Mouse (Mus musculus): ENCODE results near the gene Bmyc.
"Not testable (repeated sequence)": the region's sequence is repeated elsewhere in the genome, so short reads cannot be mapped to it uniquely, and the experiment has no call there.

Gene Bmyc

GRCm38 (mm10) chr2:25733199-25733930, 26.8 kb downstream of the Bmyc start:
- no peak for DNase-seq

GRCm38 (mm10) chr2:25736709-25737108, 30.2 kb downstream of the Bmyc start, which contains the start of gene Obp2b:
TSS of gene Obp2b (plus strand) at chr2:25737009.
- not testable (repeated sequence) for DNase-seq

- DNase-seq = no peak
These were observed 35.1 kb downstream of the Bmyc start for GRCm38 (mm10) chr2:25741671-25742070.

GRCm38 (mm10) chr2:25754201-25754600, 47.7 kb downstream of the Bmyc start:
- no peak for DNase-seq

Data from thymus, adult 18-20 months (tissue).